ENCODE assay signal across 28 mouse cellular contexts in the genomic region with DNA sequence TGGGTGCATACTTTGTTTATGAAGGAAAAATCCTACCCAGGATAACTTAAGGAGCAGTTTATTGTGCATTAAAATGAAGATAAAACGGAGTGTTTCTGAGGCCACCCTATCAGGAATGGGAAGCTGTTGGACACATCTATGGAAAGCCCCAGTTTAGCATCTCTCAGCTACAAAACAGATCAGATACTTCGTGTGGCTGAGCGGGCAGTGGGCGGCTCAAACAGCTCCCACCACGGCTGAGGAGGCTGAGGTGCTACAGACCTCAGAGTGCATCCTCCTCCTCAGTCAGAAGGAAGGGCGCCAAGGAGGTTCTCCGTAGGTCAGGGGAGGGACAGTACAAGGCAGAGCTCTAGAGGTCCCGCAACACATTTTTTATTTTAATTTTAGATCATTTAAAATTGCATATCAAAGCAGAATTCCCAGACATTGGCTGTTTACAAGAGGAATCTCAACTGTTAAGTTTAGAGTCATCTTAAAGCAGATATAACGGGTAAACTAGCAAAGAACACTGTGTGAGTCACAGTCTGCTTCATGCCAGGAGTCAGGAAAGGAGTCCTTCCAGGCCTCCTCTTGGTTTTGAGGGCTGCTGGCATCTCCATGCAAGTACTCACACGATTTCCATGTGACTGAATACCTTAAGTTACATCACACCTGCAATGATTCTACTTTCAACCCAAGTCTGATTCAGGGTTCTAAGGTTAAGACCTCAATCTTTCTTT. TPM values are rescaled to one million over a fixed set of nuclear protein-coding genes. Genes with fewer than 3 reads are reported as not detected.
DNase-seq lines count a peak whose midpoint lies in the region; TF ChIP-seq lines count a peak whose summit lies in the region.
"Had no signal": no experiment of that assay in that cellular context is flagged by ENCODE, and none has a peak within 500 bp of the region (broad histone marks: within the 10 kb centered on the region; RNA-seq: fewer than 3 reads in every experiment).

No protein-coding gene starts in this region.

- no peak overlapping the region for H3K4me3 ChIP-seq in left cerebral cortex, adult 2 months
- H3K4me3 ChIP-seq: embryonic facial prominence, embryonic 12.5 days; hindbrain, embryonic 13.5 days; limb, embryonic 10.5 days; limb, embryonic 15.5 days; midbrain, embryonic 13.5 days; neural tube, embryonic 13.5 days had no signal

- TF ChIP-seq CTCF in left cerebral cortex, adult 2 months (IDR thresholded peaks at IDR 0.05): no peak

- intact Hi-C loops in left cerebral cortex, adult 2 months (cut with DNase I): loop anchor here (5.0 kb wide), 1 partner anchor 72 kb away; no protein-coding TSS in a partner anchor

- H3K27ac ChIP-seq in left cerebral cortex, adult 2 months: peak overlapping the region; percentile 71
- H3K27ac ChIP-seq: embryonic facial prominence, embryonic 12.5 days; hindbrain, embryonic 13.5 days; limb, embryonic 10.5 days; limb, embryonic 15.5 days; liver, embryonic 14.5 days; macrophage; midbrain, embryonic 13.5 days; neural tube, embryonic 13.5 days had no signal

- peak; percentile 38 to 41 for DNase-seq in frontal cortex, postnatal 36 days (ENCODE audit: low spot score in 2 of 2)
- no peak for DNase-seq in frontal cortex, postnatal 10 days (ENCODE audit: low spot score in 2 of 2)
- DNase-seq in left cerebral cortex, adult 2 months (ENCODE audit: extremely low spot score in 1 of 2, low spot score in 2 of 2): no peak
- DNase-seq in left cerebral cortex, adult 8-10 months (ENCODE audit: low spot score in 2 of 2): no peak
- peak; percentile 31 to 52 for DNase-seq in right cerebral cortex, postnatal 36 days (ENCODE audit: low spot score in 2 of 2)
- no peak for DNase-seq in right cerebral cortex, postnatal 10 days (ENCODE audit: low spot score in 2 of 2)
- DNase-seq in B cell, adult 2 months: no peak
- DNase-seq: adrenal gland, adult 2 months; adrenal gland, postnatal 36 days; cerebellum, adult 9-10 months; cerebellum, postnatal 36 days; embryo, embryonic 11 days; gastrocnemius, postnatal 10 days; heart, postnatal 36 days; kidney, adult 8-10 months; kidney, postnatal 14 days; lung, adult 2 months; lung, postnatal 10 days; thymus, postnatal 4 days had no signal

RNA-seq across cellular contexts. Expression of a gene that starts 38.9 kb away (rescaled TPM):
- total RNA-seq in left cerebral cortex, adult 2 months (2021): 10 to 100 TPM; 67.1 to 69.6 TPM
- 10 to 100 TPM; 76.1 to 77.0 (median 76.6) TPM for total RNA-seq in left cerebral cortex, adult 8-10 months (2022)

RNA-seq across cellular contexts. Expression of a gene that starts 48.3 kb away (rescaled TPM):
- 1 to 10 TPM; 1.3 to 2.2 TPM for total RNA-seq in left cerebral cortex, adult 2 months (2021)
- 1 to 10 TPM; 2.0 to 2.7 (median 2.4) TPM for total RNA-seq in left cerebral cortex, adult 8-10 months (2022)
- total RNA-seq: megakaryocyte-erythroid progenitor cell, adult 5-6 weeks had no signal

Comparison
In these comparisons a context has a peak if more than half of its experiments do, and no peak if none do; other contexts are left out.
1. DNase-seq: peak in frontal cortex, postnatal 36 days (2 of 2) and right cerebral cortex, postnatal 36 days (2 of 2); none in frontal cortex, postnatal 10 days (0 of 2), left cerebral cortex, adult 2 months (0 of 2), left cerebral cortex, adult 8-10 months (0 of 2), right cerebral cortex, postnatal 10 days (0 of 2) and B cell, adult 2 months (0 of 2).